10 mouse cellular contexts compared by ENCODE assay signal in genomic region chr10:60405460-60406177, GRCm38 (mm10). TPM values are rescaled to one million over a fixed set of nuclear protein-coding genes. Genes with fewer than 3 reads are reported as not detected.
DNase-seq lines count a peak whose midpoint lies in the region; ATAC-seq and TF ChIP-seq lines count a peak whose summit lies in the region.
"Had no signal": no experiment of that assay in that cellular context is flagged by ENCODE, and none has a peak within 500 bp of the region (broad histone marks: within the 10 kb centered on the region; RNA-seq: fewer than 3 reads in every experiment).

No protein-coding gene starts in this region.

- H3K4me3 ChIP-seq in stomach, postnatal 0 days (ENCODE audit: low read depth, low read length): no peak overlapping the region

- peak; percentile 28; the same call in 1 of the 2 replicates for ATAC-seq in stomach, postnatal 0 days (ENCODE audit: low FRiP score, low TSS enrichment)

- no peaks in the 10 kb centered on the region for H3K27me3 ChIP-seq in stomach, postnatal 0 days (ENCODE audit: control insufficient read depth, insufficient read depth, low read length)

- no peak overlapping the region for H3K9ac ChIP-seq in stomach, postnatal 0 days (ENCODE audit: low read length)

- TF ChIP-seq CTCF in stomach, postnatal 0 days (IDR thresholded peaks at IDR 0.05; ENCODE audit: low read depth): no peak

- H3K9me3 ChIP-seq in stomach, postnatal 0 days (ENCODE audit: control insufficient read depth, low read length): no peaks in the 10 kb centered on the region

- no peak overlapping the region for H3K4me2 ChIP-seq in stomach, postnatal 0 days (replicated peaks; ENCODE audit: low read depth)

- H3K4me1 ChIP-seq in stomach, postnatal 0 days (replicated peaks; ENCODE audit: control insufficient read depth, insufficient read depth): no peaks in the 10 kb centered on the region

- DNase-seq in cerebellum, adult 11-12 months: peak; percentile 38
- DNase-seq in cerebellum, adult 11 months: no peak
- DNase-seq in ovary, postnatal 10 days (ENCODE audit: low spot score): peak; percentile 18
- DNase-seq in ovary, adult 18-20 months (ENCODE audit: low spot score): no peak
- peak; percentile 57 to 69 for DNase-seq in layer of hippocampus, postnatal 10 days (ENCODE audit: low spot score in 2 of 2)
- DNase-seq in stomach, postnatal 0 days (ENCODE audit: low spot score): no peak
- no peak for DNase-seq in c-Kit-positive CD71-positive TER-119-positive erythroid progenitor cells, embryonic 14.5 days (ENCODE audit: low spot score)
- DNase-seq in spleen, postnatal 14 days (ENCODE audit: low spot score in 2 of 2): no peak

- TF ChIP-seq EP300 in stomach, postnatal 0 days (optimal IDR thresholded peaks at IDR 0.05): no peak

- 40% methylated on average over 7 of the region's 7 CpGs for WGBS in stomach, postnatal 0 days

- no peaks in the 10 kb centered on the region for H3K36me3 ChIP-seq in stomach, postnatal 0 days (ENCODE audit: control insufficient read depth, insufficient read depth, low read length)

- no peak overlapping the region; the same call in 1 of the 2 replicates for H3K27ac ChIP-seq in stomach, postnatal 0 days (replicated peaks)

RNA-seq across cellular contexts. Expression of gene Gm17455, which starts 6.1 kb away (rescaled TPM):
- total RNA-seq in layer of hippocampus, postnatal 10 days (2021): 1 to 10 TPM; 3.6 to 3.7 TPM
- polyA plus RNA-seq in stomach, postnatal 0 days (2015; fragmentation: Nextera tagmentation; extraction: Ambion mirVana): 0.74 and 1.0 TPM in 2 replicates
- total RNA-seq: layer of hippocampus, adult 18-20 months had no signal
- polyA plus RNA-seq: C2C12 had no signal

RNA-seq across cellular contexts. Expression of gene Vsir, which starts 59.0 kb away (rescaled TPM):
- total RNA-seq in layer of hippocampus, postnatal 10 days (2021): 10 to 100 TPM; 15.3 TPM
- polyA plus RNA-seq in stomach, postnatal 0 days (2015; fragmentation: Nextera tagmentation; extraction: Ambion mirVana): 4.2 and 4.3 TPM in 2 replicates

Comparison
In these comparisons a context has a peak if more than half of its experiments do, and no peak if none do; other contexts are left out.
1. DNase-seq: peak in cerebellum, adult 11-12 months (single experiment), ovary, postnatal 10 days (single experiment) and layer of hippocampus, postnatal 10 days (2 of 2); none in cerebellum, adult 11 months (single experiment), ovary, adult 18-20 months (single experiment), stomach, postnatal 0 days (single experiment), c-Kit-positive CD71-positive TER-119-positive erythroid progenitor cells, embryonic 14.5 days (single experiment) and spleen, postnatal 14 days (0 of 2).